Mouse (Mus musculus) myocyte (in vitro differentiated cells): ENCODE measurements around the gene Pard3. TPM values are rescaled to one million over a fixed set of nuclear protein-coding genes. Genes with fewer than 3 reads are reported as not detected.

Experiments used
- H3K27me3 ChIP-seq: one replicate; pipeline ENCODE4 v1.6.1; 2011; ENCODE audit not compliant: control insufficient read depth, insufficient read depth, insufficient read length
- H3K36me3 ChIP-seq: one replicate; pipeline ENCODE4 v1.6.1; 2011; ENCODE audit not compliant: control insufficient read depth, insufficient read depth
- H3K4me2 ChIP-seq: one replicate; pipeline ENCODE4 v1.6.1; 2011; ENCODE audit warnings: low read depth, control low read depth
- H3K4me3 ChIP-seq: one replicate; pipeline ENCODE4 v1.5.1; 2011; ENCODE audit warnings: mild to moderate bottlenecking, control low read depth, moderate library complexity
- H3K79me2 ChIP-seq: one replicate; pipeline ENCODE4 v1.6.1; 2011; ENCODE audit not compliant: control insufficient read depth, insufficient read depth
- H3ac ChIP-seq: one replicate; pipeline ENCODE4 v1.6.1; 2011; ENCODE audit not compliant: control insufficient read depth, insufficient read length
- CEBPB ChIP-seq: IDR thresholded peaks from 2 replicates; pipeline ENCODE4 v1.6.1; 2011; ENCODE audit warnings: mild to moderate bottlenecking, moderate library complexity; ENCODE audit not compliant: poor library complexity, insufficient read depth, severe bottlenecking
- E2F4 ChIP-seq: IDR thresholded peaks from one replicate; pipeline ENCODE4 v1.6.1; 2011; ENCODE audit warnings: mild to moderate bottlenecking, control low read depth, moderate library complexity; ENCODE audit not compliant: insufficient read depth
- MAX ChIP-seq: IDR thresholded peaks from one replicate; pipeline ENCODE4 v1.6.1; 2011; ENCODE audit warnings: low read depth, mild to moderate bottlenecking, control low read depth
- MYOD1 ChIP-seq, 3 experiments: IDR thresholded peaks; one replicate each; pipeline ENCODE4 v1.6.1; 2011; ENCODE audit warnings: control low read depth in 2 of 3, low read depth in 2 of 3, mild to moderate bottlenecking in 2 of 3, moderate library complexity in 1 of 3; ENCODE audit not compliant: insufficient read length in 2 of 3, control insufficient read depth in 1 of 3
- MYOG ChIP-seq, 3 experiments: IDR thresholded peaks; one replicate each; pipeline ENCODE4 v1.6.1; 2011; ENCODE audit warnings: control low read depth in 2 of 3, low read depth in 2 of 3, mild to moderate bottlenecking in 2 of 3; ENCODE audit not compliant: insufficient read length in 2 of 3, control insufficient read depth in 1 of 3, insufficient read depth in 1 of 3
- POLR2A ChIP-seq: IDR thresholded peaks from one replicate; pipeline ENCODE4 v1.6.1; 2011; ENCODE audit warnings: low read depth, mild to moderate bottlenecking, control low read depth, moderate library complexity; ENCODE audit not compliant: insufficient read length
- POLR2AphosphoS2 ChIP-seq: IDR thresholded peaks from one replicate; pipeline ENCODE4 v1.6.1; 2011; ENCODE audit warnings: low read depth, control low read depth; ENCODE audit not compliant: insufficient read length
- REST ChIP-seq: IDR thresholded peaks from one replicate; pipeline ENCODE4 v1.6.1; 2011; ENCODE audit warnings: mild to moderate bottlenecking, control low read depth, moderate library complexity; ENCODE audit not compliant: insufficient read depth, insufficient read length
- SRF ChIP-seq: IDR thresholded peaks from one replicate; pipeline ENCODE4 v1.6.1; 2011; ENCODE audit warnings: low read depth; ENCODE audit not compliant: control insufficient read depth, insufficient read length
- TCF12 ChIP-seq: IDR thresholded peaks from one replicate; pipeline ENCODE4 v1.6.1; 2011; ENCODE audit warnings: mild to moderate bottlenecking, control low read depth; ENCODE audit not compliant: poor library complexity, insufficient read depth, severe bottlenecking
- TCF3 ChIP-seq: IDR thresholded peaks from one replicate; pipeline ENCODE4 v1.6.1; 2011; ENCODE audit warnings: low read depth, control low read depth; ENCODE audit not compliant: insufficient read length
- USF1 ChIP-seq: IDR thresholded peaks from one replicate; pipeline ENCODE4 v1.6.1; 2011; ENCODE audit warnings: low read depth, mild to moderate bottlenecking, control low read depth, moderate library complexity
- polyA plus RNA-seq: library from polyadenylated mRNA; unstranded; fragments of >200 nt; fragmentation: generic; extraction: Trizol; gene quantifications from one replicate; pipeline ENCODE4 v1.2.1, GENCODE M21; 2012; ENCODE audit warnings: missing spikeins

Pard3 gene
- polyA plus RNA-seq, 1 experiment: 24.3 TPM

- no peaks in the 10 kb centered on the region for H3K27me3 ChIP-seq
- TF ChIP-seq TCF3: no peak
- TF ChIP-seq MAX: no peak
- TF ChIP-seq E2F4: no peak
- no peak for TF ChIP-seq POLR2AphosphoS2
- TF ChIP-seq SRF: no peak
- TF ChIP-seq TCF12: no peak
- no peak for TF ChIP-seq MYOD1 (IDR thresholded peaks at IDR 0.05; ENCODE audit: control insufficient read depth in 1 of 3, insufficient read length in 2 of 3, low read depth in 2 of 3)
- TF ChIP-seq USF1: no peak
- no peak for TF ChIP-seq CEBPB
- TF ChIP-seq POLR2A: no peak
- TF ChIP-seq REST: no peak
- TF ChIP-seq MYOG (IDR thresholded peaks at IDR 0.05; ENCODE audit: control insufficient read depth in 1 of 3, insufficient read depth in 1 of 3, insufficient read length in 2 of 3, low read depth in 2 of 3): no peak
- no peak overlapping the region for H3ac ChIP-seq
- peaks cover 4% of the 10 kb centered on the region for H3K36me3 ChIP-seq
- H3K79me2 ChIP-seq: no peaks in the 10 kb centered on the region
- H3K4me3 ChIP-seq: no peak overlapping the region
- H3K4me2 ChIP-seq: no peak overlapping the region
Observed at GRCm38 (mm10) chr8:127461173-127461572, 397.5 kb downstream of the Pard3 start.

- Histone ChIP-seq H3K4me2 (no peak overlapping the region), H3K79me2 (no peaks in the 10 kb centered on the region), H3ac (no peak overlapping the region), H3K27me3 (no peaks in the 10 kb centered on the region), H3K4me3 (no peak overlapping the region), H3K36me3 (peaks cover 8% of the 10 kb centered on the region)
- no peak for TF ChIP-seq E2F4
- no peak for TF ChIP-seq REST
Observed at GRCm38 (mm10) chr8:127462378-127462935, 398.8 kb downstream of the Pard3 start.

DNA sequence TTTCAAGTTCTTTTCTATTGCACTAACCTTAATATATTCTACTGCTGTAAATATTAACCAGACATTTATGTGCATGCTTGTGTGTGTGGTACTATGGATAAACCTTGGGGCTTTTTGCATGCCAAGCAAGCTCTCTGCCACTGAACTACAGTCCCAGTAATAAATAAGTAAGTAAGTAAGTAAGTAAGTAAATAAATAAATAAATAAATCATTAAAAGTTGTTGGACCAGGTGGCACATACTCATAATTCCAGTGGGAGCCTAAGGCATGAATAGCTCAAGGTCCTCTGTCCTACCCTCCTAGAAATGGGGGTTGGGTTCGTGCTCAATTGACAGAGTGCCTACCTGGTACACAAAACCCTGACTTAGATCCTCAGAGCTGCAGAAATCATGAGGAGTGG lies 400.6 kb downstream of the Pard3 start:
- TF ChIP-seq SRF (no peak), TCF3 (no peak), POLR2AphosphoS2 (no peak), E2F4 (no peak), MYOD1 (IDR thresholded peaks at IDR 0.05; ENCODE audit: control insufficient read depth in 1 of 3, insufficient read length in 2 of 3, low read depth in 2 of 3) (no peak), CEBPB (no peak), MYOG (IDR thresholded peaks at IDR 0.05; ENCODE audit: control insufficient read depth in 1 of 3, insufficient read depth in 1 of 3, insufficient read length in 2 of 3, low read depth in 2 of 3) (no peak), USF1 (no peak), TCF12 (no peak)
- Histone ChIP-seq H3K79me2 (no peaks in the 10 kb centered on the region), H3ac (no peak overlapping the region), H3K27me3 (no peaks in the 10 kb centered on the region), H3K36me3 (peaks cover 8% of the 10 kb centered on the region), H3K4me2 (no peak overlapping the region), H3K4me3 (no peak overlapping the region)

GRCm38 (mm10) chr8:127472204-127472603 lies 408.5 kb downstream of the Pard3 start:
- H3K79me2 ChIP-seq: no peaks in the 10 kb centered on the region
- no peaks in the 10 kb centered on the region for H3K36me3 ChIP-seq
- no peak overlapping the region for H3K4me3 ChIP-seq
- H3K4me2 ChIP-seq: no peak overlapping the region
- H3K27me3 ChIP-seq: no peaks in the 10 kb centered on the region
- no peak for TF ChIP-seq MAX
- no peak for TF ChIP-seq REST
- TF ChIP-seq POLR2AphosphoS2: no peak
- TF ChIP-seq MYOD1 (IDR thresholded peaks at IDR 0.05; ENCODE audit: control insufficient read depth in 1 of 3, insufficient read length in 2 of 3, low read depth in 2 of 3): no peak
- no peak for TF ChIP-seq TCF3
- no peak for TF ChIP-seq TCF12
- TF ChIP-seq E2F4: no peak
- TF ChIP-seq MYOG (IDR thresholded peaks at IDR 0.05; ENCODE audit: control insufficient read depth in 1 of 3, insufficient read depth in 1 of 3, insufficient read length in 2 of 3, low read depth in 2 of 3): no peak
- TF ChIP-seq USF1: no peak
- TF ChIP-seq CEBPB: no peak
- TF ChIP-seq SRF: no peak
- no peak for TF ChIP-seq POLR2A
- no peak overlapping the region for H3ac ChIP-seq

GRCm38 (mm10) chr8:127480003-127480402 lies 416.3 kb downstream of the Pard3 start:
- no peaks in the 10 kb centered on the region for H3K27me3 ChIP-seq
- no peak overlapping the region for H3K4me2 ChIP-seq
- no peak overlapping the region for H3K4me3 ChIP-seq

More at GRCm38 (mm10) chr8:127480003-127480402, 416.3 kb downstream of the Pard3 start:
- Histone ChIP-seq H3K79me2 (no peaks in the 10 kb centered on the region), H3K36me3 (peaks cover 2% of the 10 kb centered on the region), H3ac (no peak overlapping the region)
- TF ChIP-seq TCF3 (no peak), CEBPB (no peak), E2F4 (no peak), POLR2A (no peak), REST (no peak), POLR2AphosphoS2 (no peak), TCF12 (no peak), USF1 (no peak)
